Mouse (Mus musculus) bone marrow, adult 2 months (tissue): ENCODE data around the gene Mfsd14a.

Source experiments
- CTCF ChIP-seq: fragments of 200-500 bp; IDR thresholded peaks from 2 replicates; pipeline ENCODE4 v1.5.1; 2011; ENCODE audit warnings: low read length, control low read depth; ENCODE audit not compliant: control insufficient read depth, insufficient read depth
- POLR2A ChIP-seq: fragments of 200-500 bp; IDR thresholded peaks from 2 replicates; pipeline ENCODE4 v1.6.1; 2011; ENCODE audit warnings: low read depth, mild to moderate bottlenecking, control low read depth, low read length, borderline replicate concordance; ENCODE audit not compliant: control insufficient read depth

- TF ChIP-seq CTCF: no peak
- TF ChIP-seq POLR2A: no peak
These were observed 57.9 kb downstream of the Mfsd14a start for GRCm38 (mm10) chr3:116604570-116604969.
